Mouse (Mus musculus) granulocyte monocyte progenitor cell, adult 5-6 weeks (primary cell): ENCODE measurements around the gene Dll3. TPM values are rescaled to one million over a fixed set of nuclear protein-coding genes. Genes with fewer than 3 reads are reported as not detected.

Experiments used
- ATAC-seq: replicated peaks from 2 replicates; pipeline ENCODE4 v1.8.0; 2016; ENCODE audit warnings: mild to moderate bottlenecking, moderate TSS enrichment, inconsistent platforms; ENCODE audit not compliant: poor library complexity, severe bottlenecking
- total RNA-seq, 2 experiments: library from RNA; stranded (forward) in 1 of 2; stranded (reverse) in 1 of 2; fragments of 200-712, 200-1000 nt in 1 of 2; fragments of >200 nt in 1 of 2; fragmentation: Nextera tagmentation in 1 of 2; gene quantifications; 2 replicates each; pipeline ENCODE4 v1.2.3; 2014 to 2017

Dll3 gene
- total RNA-seq, 2 experiments from 2014 or later = 0.10 TPM; not detected in 1

DNA sequence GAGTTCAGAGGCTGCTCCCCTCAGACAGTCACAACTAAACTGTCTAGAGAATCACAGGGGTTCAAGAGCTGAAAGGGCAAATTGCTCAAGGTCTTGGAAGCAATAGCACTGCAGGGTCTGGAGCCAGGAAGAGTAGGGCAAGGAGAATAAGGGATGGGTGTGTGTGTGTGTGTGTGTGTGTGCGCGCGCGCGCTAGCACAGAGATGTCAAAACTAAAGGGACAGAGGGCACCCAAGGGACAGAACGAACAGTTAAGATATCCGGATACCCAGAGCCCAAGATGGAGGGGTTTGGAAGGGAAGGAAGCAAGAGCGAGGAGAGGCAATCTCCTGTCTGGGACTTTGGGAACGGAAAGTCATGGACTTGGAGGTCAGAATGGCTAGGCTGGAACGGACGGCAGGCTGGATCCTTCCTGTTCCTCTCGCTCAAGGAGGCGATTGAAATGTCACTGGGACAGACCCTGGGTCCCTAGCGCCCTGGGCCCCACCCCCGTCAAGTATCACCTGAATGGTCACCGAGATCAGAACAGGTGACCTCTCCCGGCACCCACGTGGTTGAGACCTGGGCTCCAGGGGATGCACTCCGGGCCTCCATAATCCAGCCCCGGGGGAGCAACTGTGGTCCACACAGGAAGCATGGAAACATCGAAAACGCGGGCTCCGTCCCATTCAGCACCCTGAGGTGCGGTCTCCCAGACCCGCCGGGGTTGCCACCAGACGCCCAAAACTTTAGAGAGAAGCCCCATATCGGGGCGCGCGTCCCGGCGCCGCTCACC is 9.3 kb upstream of the Dll3 start:
- ATAC-seq = peak; percentile 10

GRCm38 (mm10) chr7:28309737-28310136 is 7.7 kb upstream of the Dll3 start:
- no peak for ATAC-seq

DNA sequence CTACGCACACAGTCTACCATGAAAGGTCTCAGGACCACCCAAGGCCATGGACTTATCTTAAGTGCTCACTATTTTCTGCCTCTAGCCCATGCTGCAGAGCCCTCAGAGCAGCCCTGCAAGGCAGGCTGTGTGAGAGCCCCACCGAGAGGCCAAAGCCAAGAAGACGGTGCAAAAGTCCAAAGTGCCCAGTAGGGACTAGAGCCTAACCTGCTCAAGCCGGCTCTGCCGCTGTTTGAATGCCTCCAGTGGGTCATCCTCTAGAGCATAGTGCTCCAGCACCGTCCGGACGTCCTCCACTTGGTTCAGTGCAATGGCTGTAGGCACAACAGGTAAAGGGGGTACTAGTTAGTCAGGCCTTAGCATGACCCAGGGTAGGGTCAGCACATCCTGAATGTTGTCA is 4.2 kb upstream of the Dll3 start:
- ATAC-seq = no peak

DNA sequence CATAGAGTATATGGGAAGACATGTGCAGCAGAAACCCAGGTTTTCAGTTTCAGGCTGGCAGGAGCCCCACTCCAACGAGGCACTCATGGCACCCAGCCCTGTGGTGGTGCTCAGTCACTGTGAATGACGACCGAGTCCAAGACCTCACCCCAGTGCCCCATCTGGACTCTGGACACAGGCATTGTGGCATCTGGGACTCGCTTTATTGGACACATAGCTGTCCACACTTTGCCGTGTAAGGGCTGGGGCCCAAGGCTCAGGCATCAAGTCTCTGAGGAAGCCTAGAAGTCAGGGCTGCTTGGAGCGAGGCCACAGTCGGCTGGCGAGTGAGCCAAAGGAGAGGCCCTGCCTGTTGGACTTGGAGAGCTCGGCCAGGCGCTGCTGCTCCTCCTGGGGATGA is 3.6 kb upstream of the Dll3 start:
- ATAC-seq = no peak

GRCm38 (mm10) chr7:28298837-28299625 is 3.0 kb downstream of the Dll3 start:
- ATAC-seq = peak; percentile 55

DNA sequence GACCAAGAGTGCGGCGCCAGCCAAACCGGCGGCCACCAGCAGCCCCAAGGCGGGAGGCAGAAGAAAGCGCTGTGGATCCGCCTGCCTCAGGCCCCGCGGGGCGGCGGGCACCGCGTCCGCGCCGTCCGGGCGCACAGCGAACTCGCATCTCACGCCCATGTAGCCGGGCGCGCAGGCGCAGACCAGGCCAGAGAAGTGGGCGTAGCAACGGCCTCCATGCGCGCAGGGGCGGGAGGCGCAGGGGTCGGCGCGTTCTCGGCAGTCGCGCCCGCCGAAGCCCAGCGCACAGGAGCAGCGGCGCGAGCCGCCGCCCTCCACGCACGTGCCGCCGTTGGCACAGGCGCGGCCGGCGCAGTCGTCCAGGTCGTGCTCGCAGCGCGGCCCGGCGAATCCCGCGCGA is 7.6 kb downstream of the Dll3 start:
- peak; percentile 58 for ATAC-seq

DNA sequence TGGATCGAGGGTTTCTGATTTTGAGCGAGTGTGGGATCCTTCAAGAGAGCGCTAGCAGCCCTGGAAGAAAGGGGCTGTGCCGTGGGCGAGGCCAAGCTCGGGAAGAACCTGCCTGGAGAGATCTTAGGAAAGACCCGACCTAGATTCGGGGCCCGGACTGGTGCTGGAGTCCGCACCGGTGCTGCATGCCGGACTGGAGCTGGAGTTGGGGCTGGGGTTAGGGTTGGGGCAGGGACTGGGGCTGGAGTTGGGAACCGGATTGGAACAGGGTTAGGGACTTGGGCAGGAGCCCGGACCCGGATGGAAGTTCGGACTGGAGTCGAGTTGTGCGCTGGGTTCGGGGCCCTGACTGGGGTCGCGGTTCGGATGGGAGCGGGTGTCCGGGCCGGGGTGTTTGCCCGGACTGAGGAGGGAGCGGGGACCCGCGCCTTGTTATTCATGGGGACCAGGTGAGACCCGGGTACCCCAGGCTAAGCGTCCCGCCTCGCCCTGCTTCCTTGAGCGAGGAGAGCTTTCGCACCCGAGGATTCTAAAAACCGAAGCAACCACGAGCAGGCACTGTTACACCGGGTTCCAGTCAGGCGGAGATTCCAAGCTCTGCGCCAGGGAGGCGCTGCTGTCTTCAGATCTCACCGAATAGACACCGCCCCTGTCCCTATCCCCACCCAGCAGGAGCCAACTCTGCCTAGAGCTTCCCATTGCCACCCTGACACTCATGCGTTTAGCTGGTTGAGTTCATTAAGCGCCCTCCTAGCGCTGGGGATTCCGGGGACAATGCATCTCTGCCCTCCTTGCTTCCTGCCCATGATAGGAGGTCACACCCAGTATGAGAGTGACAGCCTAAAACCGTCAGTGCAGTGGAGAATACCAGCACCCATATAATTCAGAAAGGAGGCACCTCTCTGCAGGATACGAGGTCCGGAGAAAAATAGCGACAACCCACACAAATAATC is 11.1 kb downstream of the Dll3 start, which contains the start of gene Selenov:
TSS of gene Selenov (minus strand) at position 549 of the 953 bp plus-strand sequence.
- no peak for ATAC-seq

GRCm38 (mm10) chr7:28290165-28290564 is 11.9 kb downstream of the Dll3 start:
- no peak for ATAC-seq

DNA sequence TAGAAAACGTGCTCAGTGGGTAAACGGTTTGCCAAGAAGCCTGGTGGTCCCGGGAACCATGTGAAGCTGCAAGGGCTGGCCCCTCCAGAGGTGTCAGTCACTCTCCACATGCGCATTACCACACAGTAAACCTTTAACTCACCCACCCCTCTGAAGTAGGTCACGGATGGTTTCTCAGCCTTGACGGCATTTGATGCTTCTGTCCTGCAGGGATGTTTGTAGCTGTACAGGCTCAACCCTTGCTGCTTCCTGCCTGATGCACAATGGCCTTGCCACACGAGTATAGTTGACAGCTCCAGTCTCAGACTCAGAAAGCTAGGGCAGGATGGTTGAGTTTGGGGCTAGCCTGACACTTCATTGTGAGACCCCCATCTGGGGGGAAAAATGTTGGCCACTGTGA is 21.4 kb downstream of the Dll3 start:
- ATAC-seq = no peak

DNA sequence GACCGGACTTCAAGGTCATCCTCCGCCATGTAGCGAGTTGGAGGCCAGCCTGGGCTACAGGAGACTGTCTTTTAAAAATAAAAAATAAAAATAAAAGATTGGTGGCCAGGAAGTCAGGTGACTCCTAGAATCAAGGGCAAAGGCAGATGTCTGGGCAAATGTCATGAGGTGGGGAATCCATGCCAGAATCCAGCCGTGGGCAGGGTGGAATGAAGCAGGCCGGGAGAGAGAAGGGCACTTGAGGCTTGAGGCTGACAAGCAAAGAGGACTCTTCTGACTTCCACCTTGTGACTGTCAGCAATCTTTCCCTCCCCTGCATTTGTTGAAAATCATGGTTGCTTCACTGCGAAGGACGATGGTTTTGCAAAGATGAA is 23.8 kb downstream of the Dll3 start:
- ATAC-seq = no peak

DNA sequence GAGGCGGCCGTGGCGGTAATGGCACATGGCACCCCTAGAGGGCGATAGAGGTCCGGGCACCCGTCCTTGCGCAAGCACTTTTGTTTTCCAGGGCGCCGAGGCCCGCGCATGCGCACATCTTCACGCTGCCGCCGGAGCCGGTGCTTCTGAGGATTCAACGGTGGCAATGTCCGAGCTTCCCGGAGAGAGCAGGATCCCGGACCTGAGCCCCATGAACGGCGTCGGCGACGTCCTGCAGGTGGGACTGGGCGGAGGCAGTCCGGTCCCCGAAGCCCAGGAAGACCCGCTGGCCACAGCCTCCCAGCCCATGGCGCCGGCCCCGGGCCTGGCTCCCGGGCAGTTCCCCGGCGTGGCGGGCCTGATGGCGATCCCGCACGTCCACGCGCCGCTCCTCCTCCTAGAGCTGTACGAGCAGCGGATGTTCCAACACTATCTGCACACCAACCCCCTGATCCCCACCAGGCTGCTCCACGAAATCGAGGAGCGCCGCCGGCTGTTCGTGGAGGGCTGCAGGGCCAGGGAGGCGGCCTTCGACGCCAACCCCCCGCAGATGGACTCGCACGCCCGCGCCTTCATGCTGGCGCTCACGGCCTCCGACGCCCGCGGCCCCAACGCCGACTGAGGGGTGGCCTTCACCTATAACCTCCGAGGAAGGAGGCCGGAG is 24.3 kb downstream of the Dll3 start, which contains the start of gene Eid2b:
TSS of gene Eid2b (plus strand) at position 125 of the 664 bp plus-strand sequence.
- peak; percentile 95 for ATAC-seq

- no peak for ATAC-seq
Measured at GRCm38 (mm10) chr7:28277237-28277614, 24.8 kb downstream of the Dll3 start.

GRCm38 (mm10) chr7:28271761-28272160 is 30.3 kb downstream of the Dll3 start:
- ATAC-seq = no peak

DNA sequence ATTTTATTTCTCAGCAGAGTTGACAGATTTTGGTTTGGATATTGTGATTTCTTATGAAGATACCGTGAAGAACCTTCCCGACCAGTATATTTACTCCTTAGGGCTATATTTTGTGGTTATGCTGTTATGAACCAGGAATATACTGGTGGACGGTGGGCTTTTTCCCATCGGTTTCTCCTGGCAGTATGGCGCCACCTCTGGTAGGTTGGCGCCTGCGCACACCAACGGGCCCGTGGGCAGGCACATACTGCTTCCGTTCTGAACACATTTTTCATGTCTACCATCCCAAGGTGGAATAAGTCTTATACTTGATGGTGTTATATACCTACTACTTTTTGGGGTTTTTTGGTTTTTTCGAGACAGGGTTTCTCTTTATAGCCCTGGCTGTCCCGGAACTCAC is 32.7 kb downstream of the Dll3 start:
- ATAC-seq = no peak

- no peak for ATAC-seq
Measured at GRCm38 (mm10) chr7:28268576-28268975, 33.5 kb downstream of the Dll3 start.

GRCm38 (mm10) chr7:28268042-28268531 is 34.0 kb downstream of the Dll3 start:
- ATAC-seq = peak; percentile 39

- peak; percentile 63 for ATAC-seq
Measured at GRCm38 (mm10) chr7:28267129-28268041, 34.7 kb downstream of the Dll3 start, which contains the start of gene Eid2. TSS of gene Eid2 (plus strand) at chr7:28267881.

- no peak for ATAC-seq
Measured at GRCm38 (mm10) chr7:28265391-28265790, 36.6 kb downstream of the Dll3 start.

- peak; percentile 79 for ATAC-seq
Measured at GRCm38 (mm10) chr7:28263786-28264185, 38.3 kb downstream of the Dll3 start.
